In the genomic region with DNA sequence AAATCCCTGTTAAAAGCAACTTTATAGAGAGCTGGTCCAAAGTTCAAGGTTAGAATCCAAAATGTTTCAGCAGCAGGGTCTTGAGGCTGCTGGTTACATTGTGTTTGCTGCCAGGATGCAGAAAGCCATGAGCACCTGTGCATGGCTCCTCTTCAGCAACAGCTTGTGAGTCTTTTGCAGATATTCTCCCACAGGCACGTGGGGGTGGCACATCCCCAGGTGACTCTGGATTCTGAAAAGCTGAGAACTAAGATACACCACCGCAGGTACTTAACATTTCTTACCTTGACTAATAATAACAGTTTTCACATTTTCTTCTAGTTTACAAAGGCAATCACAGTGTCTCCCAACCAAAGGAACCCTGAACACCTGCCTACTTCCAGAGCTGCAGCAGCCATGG, we compare ENCODE assay signal across 12 mouse cellular contexts.
"Had no signal": no experiment of that assay in that cellular context is flagged by ENCODE, and none has a peak within 500 bp of the region (broad histone marks: within the 10 kb centered on the region; RNA-seq: fewer than 3 reads in every experiment).

No protein-coding gene starts in this region.

- DNase-seq: retina, postnatal 1 day; right cerebral cortex, adult 18-20 months; right cerebral cortex, postnatal 14 days; right cerebral cortex, postnatal 25 days; right cerebral cortex, postnatal 4 days; spleen, adult 18-20 months; thymus, adult 18-20 months; thymus, adult 2 months; thymus, postnatal 14 days; thymus, postnatal 25 days; thymus, postnatal 36 days; thymus, postnatal 4 days had no signal
